Mouse (Mus musculus) embryonic fibroblast, embryonic 13.5 days (primary cell): ENCODE measurements at regions not wholly inside any gene's neighbourhood (a gene's known extent, or its start where the extent isn't known, plus 50 kb on each side); places are given as distances from the start of the nearest gene placed in this dataset.

ENCODE experiments used
- CTCF ChIP-seq: IDR thresholded peaks from 2 replicates; pipeline ENCODE4 v1.5.1; 2011; ENCODE audit warnings: mild to moderate bottlenecking, control low read depth, low read length, moderate library complexity, borderline replicate concordance; ENCODE audit not compliant: insufficient read depth
- POLR2A ChIP-seq: IDR thresholded peaks from 2 replicates; pipeline ENCODE4 v1.6.1; 2011; ENCODE audit warnings: low read depth, mild to moderate bottlenecking, control low read depth, low read length, moderate library complexity

DNA sequence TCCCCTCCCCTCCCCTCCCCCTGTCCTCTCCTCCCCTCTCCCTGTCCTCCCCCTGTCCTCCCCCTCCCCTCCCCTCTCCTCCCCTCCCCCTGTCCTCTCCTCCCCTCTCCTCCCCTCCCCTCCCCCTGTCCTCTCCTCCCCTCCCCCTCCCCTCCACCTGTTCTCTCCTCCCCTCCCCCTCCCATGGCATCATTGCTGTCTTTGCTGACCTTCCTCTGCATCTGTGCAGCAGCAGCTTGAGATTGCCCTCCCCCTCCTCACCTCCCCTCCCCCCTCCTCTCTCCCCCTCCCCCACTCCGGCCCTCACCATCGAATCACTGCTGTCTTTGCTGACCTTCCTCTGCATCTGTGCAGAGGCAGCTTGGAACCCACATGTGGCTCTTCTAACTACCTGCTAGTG is 123.4 kb upstream of the Ubr2 start:
- no peak for TF ChIP-seq POLR2A
- no peak for TF ChIP-seq CTCF
